Mouse (Mus musculus): ENCODE measurements at regions not wholly inside any gene's neighbourhood (a gene's known extent, or its start where the extent isn't known, plus 50 kb on each side); places are given as distances from the start of the nearest gene placed in this dataset.

- TF ChIP-seq GATA1 (IDR thresholded peaks at IDR 0.05; ENCODE audit: low read length) = no peak
- TF ChIP-seq TAL1 (IDR thresholded peaks at IDR 0.05; ENCODE audit: low read length) = no peak
These were observed 87.2 kb upstream of the Pfn2 start for GRCm38 (mm10) chr3:57935042-57935610.

All from erythroblast, embryonic 14.5 days (primary cell).